Mouse (Mus musculus) kidney, adult 8-10 months (tissue): Measurements from ENCODE around the gene Tspo2.

ENCODE experiments used
- DNase-seq, 2 experiments: peaks; one replicate each; pipeline ENCODE4 v3.0.0; 2022

Gene Tspo2

GRCm38 (mm10) chr17:48450666-48451352 lies 513 bp downstream of the Tspo2 start:
- DNase-seq: no peak

GRCm38 (mm10) chr17:48447675-48448074 lies 3.6 kb downstream of the Tspo2 start:
- DNase-seq: no peak

- DNase-seq: peak; percentile 69 to 71
Measured at GRCm38 (mm10) chr17:48443542-48444145, 7.7 kb downstream of the Tspo2 start.

- DNase-seq: peak; percentile 60 to 73
Measured at GRCm38 (mm10) chr17:48442745-48443457, 8.4 kb downstream of the Tspo2 start.

GRCm38 (mm10) chr17:48437421-48437911 lies 13.9 kb downstream of the Tspo2 start:
- no peak for DNase-seq

- DNase-seq: peak; percentile 30 to 44
Measured at GRCm38 (mm10) chr17:48436487-48436886, 14.8 kb downstream of the Tspo2 start.

- DNase-seq: no peak
Measured at GRCm38 (mm10) chr17:48434479-48434878, 16.8 kb downstream of the Tspo2 start.

- DNase-seq: no peak
Measured at GRCm38 (mm10) chr17:48433689-48434330, 17.5 kb downstream of the Tspo2 start.

GRCm38 (mm10) chr17:48433006-48433655 lies 18.2 kb downstream of the Tspo2 start:
- DNase-seq: no peak

- no peak for DNase-seq
Measured at GRCm38 (mm10) chr17:48432158-48432980, 19.0 kb downstream of the Tspo2 start, which contains the start of gene Apobec2. Apobec2 (minus strand) TSS chr17:48432930.

- DNase-seq: no peak
Measured at GRCm38 (mm10) chr17:48431054-48431453, 20.3 kb downstream of the Tspo2 start.

GRCm38 (mm10) chr17:48430394-48430793 lies 20.9 kb downstream of the Tspo2 start:
- DNase-seq: no peak

- DNase-seq: no peak
Measured at GRCm38 (mm10) chr17:48427852-48428530, 23.3 kb downstream of the Tspo2 start.

GRCm38 (mm10) chr17:48426991-48427750 lies 24.2 kb downstream of the Tspo2 start:
- no peak for DNase-seq

GRCm38 (mm10) chr17:48425823-48426612 lies 25.3 kb downstream of the Tspo2 start:
- no peak for DNase-seq

- peak in 1 of 2 experiments; percentile 52 for DNase-seq
Measured at GRCm38 (mm10) chr17:48424237-48424636, 27.1 kb downstream of the Tspo2 start.

- no peak for DNase-seq
Measured at GRCm38 (mm10) chr17:48419571-48419970, 31.8 kb downstream of the Tspo2 start.

GRCm38 (mm10) chr17:48418781-48419180 lies 32.5 kb downstream of the Tspo2 start:
- DNase-seq: no peak

GRCm38 (mm10) chr17:48418174-48418573 lies 33.1 kb downstream of the Tspo2 start:
- peak; percentile 45 to 66 for DNase-seq
